Mouse (Mus musculus) right cerebral cortex, postnatal 25 days (tissue): ENCODE data around the gene Golph3l.

Experiments used
- DNase-seq: peaks from one replicate; pipeline ENCODE4 v3.0.0; 2022

The Golph3l gene

DNA sequence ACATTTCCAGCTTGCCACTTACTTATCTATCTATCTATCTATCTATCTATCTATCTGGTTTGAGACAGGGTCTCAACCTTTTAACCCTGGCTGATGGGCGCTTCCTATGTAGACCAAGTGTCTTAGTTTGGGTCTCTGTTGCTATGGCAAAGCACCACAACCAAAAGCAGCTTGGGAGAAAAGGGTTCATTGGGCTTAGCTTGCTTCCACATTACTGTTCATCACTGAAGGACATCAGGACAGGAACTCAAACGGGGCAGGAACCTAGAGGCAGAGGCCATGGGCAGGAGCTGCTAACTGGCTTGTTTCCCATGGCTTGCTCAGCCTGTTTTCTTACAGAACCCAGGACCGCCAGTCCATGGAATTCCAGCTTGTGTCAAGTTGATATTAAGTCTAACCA lies 68.4 kb downstream of the Golph3l start:
- no peak for DNase-seq

DNA sequence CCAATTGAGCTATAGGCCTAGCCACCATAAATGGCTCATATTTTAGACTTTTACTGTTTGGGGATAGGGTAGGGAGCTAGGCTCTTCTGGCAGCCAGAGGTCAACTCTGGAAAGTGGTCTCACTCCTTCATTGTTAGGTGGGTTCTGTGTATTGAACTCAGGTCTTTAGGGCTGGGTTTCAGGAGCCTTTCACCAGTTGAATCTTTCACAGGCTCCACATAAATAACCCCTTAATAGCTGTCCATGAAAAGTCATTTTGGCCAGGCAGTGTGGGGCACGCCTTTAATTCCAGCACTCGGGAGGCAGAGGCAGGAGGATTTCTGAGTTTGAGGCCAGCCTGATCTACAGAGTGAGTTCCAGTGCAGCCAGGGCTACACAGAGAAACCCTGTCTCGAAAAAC lies 69.0 kb downstream of the Golph3l start:
- no peak for DNase-seq

DNA sequence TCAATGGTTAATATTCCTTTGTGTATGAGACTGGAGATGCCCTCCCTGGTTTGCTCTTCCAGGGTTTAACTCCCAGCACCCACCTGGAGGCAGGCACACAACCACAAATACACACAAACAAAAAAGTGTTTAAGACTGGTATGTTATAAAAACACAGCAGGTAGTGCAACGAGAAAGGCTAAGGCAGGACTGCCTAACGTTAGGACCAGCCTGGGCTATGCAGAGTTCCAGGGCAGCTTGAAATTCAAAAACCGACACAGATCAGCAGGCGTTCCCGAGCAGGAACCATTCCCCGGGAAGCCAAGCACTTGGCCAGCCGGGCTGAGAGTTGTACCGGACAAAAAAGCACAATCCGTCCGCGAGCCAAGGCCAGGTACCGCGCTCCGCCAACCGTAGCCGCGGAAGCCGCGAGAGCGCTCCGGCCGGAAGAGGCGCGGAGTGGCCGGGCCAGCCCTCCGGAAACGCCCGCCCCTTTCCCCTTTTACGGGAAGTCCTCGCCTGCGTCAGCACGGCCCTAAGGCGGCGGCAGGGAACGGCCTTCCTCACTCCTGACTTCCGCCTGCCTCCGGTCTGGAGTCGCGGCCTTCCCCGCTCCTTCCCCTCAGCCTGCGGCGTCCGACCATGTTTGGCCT lies 69.6 kb downstream of the Golph3l start, which contains the start of gene Mcl1:
Gene Mcl1, plus strand, starts transcription at position 553 of the 632 bp plus-strand sequence.
- DNase-seq = peak; percentile 93

DNA sequence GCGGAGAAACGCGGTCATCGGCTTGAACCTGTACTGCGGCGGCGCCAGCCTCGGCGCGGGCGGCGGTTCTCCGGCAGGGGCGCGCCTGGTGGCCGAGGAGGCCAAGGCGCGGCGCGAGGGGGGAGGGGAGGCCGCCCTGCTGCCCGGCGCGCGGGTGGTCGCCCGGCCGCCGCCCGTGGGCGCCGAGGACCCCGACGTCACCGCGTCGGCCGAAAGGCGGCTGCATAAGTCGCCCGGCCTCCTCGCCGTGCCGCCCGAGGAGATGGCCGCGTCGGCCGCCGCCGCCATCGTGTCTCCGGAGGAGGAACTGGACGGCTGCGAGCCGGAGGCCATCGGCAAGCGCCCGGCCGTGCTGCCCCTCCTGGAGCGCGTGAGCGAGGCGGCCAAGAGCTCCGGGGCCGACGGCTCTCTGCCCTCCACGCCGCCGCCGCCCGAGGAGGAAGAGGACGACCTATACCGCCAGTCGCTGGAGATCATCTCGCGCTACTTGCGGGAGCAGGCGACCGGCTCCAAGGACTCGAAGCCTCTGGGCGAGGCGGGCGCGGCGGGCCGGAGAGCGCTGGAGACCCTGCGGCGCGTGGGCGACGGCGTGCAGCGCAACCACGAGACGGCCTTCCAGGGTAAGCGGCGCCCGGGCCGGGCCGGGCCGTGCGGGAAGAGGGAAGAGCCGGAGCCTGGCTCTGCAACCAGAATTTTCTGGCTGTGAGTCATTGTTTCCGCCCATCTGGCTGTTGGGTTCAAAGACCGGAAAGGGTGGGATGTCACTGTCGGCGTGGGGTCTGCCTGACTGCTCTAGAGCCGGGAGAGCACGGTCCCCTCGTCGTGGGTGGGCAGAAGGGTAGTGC lies 70.4 kb downstream of the Golph3l start:
- DNase-seq = peak; percentile 63

DNA sequence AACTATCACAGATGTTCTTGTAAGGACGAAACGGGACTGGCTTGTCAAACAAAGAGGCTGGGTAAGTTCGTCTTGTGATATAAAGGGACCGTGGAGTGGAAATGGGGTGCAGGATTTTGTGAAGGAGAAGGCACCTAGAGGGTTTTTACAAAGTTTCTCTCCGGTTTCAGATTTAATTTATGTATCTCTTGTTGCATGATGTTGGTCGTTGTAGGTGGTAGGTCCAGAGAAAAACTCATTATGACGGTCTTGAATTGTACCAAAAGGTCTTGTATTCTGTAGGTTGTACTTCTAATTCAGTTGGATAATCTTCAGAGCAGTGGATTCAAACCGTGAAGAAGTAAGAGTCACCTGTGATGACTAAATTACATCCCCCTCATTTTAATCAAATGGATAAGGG lies 71.2 kb downstream of the Golph3l start:
- DNase-seq = no peak

DNA sequence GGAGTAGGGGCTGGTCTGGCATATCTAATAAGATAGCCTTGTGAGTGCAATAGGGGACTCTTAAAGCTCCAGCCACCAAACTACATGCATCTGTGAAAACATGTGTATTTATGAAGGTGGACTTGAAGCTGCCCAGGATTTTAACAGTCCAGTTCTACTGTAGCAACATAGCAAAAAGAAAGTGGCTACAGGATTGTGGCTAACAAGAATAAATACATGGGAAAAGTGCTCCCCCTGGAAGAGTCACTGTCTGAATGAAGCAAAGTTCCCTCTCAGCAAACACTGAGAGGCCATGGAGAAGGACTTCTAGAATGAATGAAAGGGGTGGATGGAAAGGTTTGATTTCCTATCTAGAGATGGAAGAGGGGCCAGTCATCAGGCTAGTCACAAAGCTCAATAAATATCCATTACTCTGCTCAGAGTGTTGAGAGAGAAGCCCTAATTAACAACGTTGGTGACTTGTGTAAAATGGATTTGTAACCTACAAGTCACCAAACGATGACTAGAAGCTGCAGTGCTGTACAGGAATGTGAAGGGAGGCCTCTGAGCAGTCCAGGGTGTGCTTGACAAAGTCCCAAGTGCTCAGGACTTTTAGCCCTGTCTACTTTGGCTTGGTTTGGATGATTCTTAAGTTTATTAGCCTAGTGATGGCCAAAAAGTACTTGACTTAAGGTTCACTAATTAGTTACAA lies 72.2 kb downstream of the Golph3l start:
- no peak for DNase-seq

DNA sequence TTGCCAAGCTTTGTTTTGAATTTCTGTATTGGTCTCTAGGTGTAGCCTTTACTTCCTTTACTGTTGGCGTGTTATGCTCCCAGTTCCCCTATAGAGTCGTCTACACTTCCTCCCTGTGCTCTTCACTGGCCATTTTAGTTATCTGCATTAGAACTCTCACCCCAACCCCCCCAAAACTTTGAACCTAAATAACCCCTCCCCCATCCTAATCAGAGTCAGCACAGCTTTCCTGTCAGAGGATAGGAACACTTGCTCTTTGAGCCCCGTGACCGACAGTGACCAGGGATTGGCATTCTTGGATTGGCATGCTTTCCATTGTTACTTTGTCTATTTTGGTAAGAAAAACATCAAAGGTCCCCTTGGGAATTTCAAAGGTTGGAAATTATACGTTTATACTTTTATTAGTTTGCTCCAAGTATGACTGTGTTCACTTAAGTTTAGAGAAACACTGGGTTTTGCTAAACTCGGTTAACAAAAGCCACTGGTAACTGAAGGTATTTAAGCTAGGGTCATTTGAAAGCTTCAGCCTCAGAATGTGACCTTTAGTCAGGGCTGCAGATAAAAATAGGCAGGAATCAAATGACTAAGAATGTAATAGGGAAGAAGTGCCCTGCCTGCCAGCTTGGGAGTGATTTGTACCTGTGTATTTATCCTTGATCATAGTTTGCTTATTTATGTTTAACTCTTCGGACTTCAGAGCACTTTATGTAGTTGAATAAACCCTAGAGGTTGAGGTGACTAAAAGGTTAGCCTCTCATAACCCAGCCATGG lies 73.4 kb downstream of the Golph3l start:
- no peak for DNase-seq

DNA sequence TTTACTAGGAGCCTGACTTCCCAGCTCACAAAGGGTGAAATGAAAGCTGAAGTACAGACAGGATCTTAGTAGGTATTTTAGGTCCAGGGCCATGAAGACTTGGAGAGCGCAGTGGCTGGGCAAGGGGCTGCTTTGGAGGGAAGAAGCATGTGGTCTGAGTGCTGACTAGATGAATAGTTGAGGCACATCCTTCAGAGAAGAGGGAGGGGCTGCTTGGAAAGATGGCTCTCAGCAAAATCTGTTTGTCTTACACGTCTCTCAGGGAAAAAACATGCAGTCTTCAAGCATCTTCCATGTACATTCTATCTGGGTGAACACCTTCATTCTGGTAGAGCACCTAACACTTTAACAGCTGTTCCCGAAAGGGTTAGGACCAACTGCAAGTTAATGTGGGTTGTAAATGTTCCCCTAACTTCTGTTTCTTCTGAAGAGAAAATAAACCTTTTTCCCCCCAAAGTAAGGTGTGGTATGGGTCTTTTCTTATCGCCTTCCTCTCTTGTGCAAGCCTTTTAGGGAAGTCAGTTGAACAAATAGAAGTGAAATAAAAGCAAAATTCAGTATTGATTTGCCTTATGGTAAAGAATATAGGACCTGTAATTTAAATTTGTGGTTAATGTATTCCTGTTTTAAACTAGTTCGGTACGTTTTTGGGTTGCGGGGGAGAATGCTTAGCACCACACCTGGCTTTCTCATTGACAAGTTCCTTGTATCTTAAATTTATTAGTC lies 74.2 kb downstream of the Golph3l start:
- no peak for DNase-seq

DNA sequence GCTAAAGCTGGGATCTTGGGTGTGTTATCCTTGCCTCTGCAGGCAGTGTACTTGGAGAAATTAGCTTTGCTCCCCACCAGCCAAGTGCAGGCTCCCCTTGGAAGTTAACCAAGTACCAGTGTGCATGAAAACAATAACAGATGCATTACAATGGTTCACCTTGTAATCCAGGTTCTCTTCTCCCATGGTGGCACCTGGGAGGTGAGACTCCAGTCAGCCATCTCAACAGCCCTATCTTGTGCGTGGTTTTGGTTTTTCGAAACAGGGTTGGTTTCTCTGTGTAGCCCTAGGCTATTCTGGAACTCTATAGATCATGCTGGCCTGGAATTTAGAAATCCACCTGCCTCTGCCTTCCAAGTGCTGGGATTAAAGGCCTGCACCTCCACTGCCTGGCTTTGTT lies 74.8 kb downstream of the Golph3l start:
- DNase-seq = no peak

DNA sequence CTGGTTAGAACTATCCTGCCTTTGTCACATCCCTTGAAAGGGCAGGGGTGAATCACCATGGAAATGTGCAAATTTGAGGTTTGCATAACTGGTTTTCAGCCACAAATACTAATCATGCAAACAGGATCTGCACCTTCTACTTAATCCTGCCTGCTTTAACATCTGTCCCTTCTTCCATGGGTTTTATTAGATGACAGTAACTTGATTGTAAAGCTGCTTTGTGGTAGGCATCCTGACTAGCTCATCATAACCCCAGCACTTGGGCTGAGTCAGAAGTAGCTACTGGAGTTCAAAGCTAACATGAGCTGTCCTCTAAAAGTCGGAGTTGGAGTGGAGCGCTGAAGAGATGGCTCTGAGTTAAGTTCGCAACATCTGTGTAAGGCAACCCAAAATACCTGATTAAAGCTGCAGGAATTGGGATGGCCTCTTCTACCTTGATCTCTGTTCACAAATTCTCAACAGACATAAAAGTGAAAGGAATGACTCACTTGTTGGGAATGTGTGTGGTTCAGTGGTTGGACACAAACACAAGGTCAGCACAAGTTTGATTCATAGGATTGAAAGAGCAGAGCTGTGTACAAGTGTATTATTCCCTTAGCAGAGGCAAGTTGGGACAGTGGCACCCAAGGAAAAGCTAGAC lies 75.4 kb downstream of the Golph3l start:
- DNase-seq = no peak

DNA sequence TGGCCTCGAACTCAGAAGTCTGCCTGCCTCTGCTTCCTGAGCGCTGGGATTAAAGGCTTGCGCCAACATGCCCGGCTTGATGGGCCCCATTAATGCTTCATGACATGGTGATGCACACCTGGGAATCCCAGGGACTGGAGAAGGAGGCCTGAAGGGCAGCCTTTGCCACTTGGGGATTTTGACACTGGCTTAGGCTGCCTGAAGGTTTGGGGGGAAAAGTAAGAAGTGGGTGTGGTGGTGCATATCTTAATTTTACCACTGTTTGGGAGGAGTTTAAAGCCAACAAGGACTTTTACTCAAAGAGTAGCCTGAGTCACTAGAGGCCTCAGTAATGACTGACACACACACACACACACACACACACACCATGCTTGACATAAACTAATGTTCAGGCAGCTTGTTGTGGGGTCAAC lies 76.2 kb downstream of the Golph3l start:
- no peak for DNase-seq

DNA sequence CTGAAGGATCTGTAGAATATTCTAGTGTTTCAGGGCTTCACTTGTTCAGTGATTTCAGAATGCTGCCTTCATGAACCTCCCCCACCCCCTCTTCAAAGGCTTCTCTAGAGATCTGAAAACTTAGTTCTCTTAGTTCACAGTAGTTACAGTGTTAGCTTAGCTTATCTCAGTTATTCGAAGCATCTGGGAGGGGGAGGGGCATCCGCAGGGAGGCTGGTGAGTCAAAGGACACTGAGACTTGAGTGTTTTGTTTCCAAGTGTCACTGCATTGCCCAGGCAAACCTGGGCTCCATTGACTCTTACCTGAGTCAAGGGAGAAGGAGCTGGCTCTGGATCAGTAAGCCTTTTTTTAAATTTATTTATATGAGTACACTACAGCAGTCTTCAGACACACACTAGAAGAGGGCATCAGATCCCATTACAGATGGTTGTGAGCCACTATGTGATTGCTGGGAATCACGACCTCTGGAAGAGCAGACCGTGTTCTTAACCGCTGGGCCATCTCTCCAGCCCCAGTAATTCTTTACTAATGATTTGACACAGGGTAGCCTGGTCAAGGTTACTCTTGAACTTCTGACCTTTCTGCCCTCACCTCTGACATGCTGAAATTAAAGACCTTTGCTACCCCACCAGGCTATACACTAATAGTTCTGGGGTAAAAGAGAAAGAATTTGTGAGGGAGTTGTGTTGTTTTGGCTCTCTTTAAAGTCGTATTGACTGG lies 77.5 kb downstream of the Golph3l start:
- no peak for DNase-seq

DNA sequence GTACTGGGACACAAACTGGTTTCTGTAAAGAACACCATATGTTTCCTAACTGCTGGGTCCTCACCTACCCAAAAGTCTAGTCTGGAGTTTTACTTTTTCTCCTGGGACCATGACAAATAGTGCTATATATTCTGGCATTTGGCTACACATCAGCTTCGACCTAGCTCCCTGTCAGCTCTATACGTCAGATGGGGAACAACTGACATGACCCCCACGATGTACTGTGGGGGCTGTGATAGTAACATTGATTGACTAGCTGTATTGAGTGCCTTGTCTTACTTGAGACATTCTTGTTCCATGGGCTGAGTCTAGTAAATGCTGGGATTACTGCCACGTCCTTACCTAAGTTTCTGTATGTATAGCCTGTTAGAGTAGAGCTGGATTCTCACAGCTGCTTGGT lies 78.8 kb downstream of the Golph3l start:
- DNase-seq = no peak

DNA sequence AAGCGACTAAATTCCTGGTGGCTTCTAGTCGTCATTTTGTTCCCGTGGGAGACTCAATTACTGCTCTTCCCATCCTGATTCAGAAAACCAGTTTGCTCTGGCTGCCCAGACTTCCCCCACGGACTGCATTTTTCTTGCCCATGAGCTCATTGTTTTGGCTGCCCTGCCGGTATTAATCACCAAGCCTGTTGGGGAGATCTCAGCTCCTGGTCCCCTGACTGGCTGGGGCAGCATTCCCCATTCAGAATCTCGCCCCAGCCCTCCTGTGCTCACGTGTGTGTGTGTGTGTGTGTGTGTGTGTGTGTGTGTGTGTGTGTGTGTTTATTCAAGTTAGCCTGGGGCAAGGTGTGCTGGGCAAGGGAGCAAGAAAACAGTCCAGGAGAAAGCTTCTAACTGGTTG lies 79.3 kb downstream of the Golph3l start:
- DNase-seq = no peak
